Mouse (Mus musculus) liver, embryonic 12.5 days (tissue): ENCODE data around the gene Wdr45. TPM values are rescaled to one million over a fixed set of nuclear protein-coding genes. Genes with fewer than 3 reads are reported as not detected.
"Not testable (repeated sequence)": the region's sequence is repeated elsewhere in the genome, so short reads cannot be mapped to it uniquely, and the experiment has no call there.

Source experiments
- ATAC-seq: fragments of 200-750 bp; cut with Nextera tagmentation; 2 replicates; pipeline ENCODE4 v1.8.0; 2017; ENCODE audit warnings: moderate number of reproducible peaks, mild to moderate bottlenecking, moderate library complexity
- H3K27ac ChIP-seq: fragments of 300-500 bp; sonication (generic); 2 replicates; pipeline ENCODE4 v1.5.1; 2016; ENCODE audit warnings: mild to moderate bottlenecking
- H3K27me3 ChIP-seq: fragments of 300-500 bp; sonication (generic); replicated peaks from 2 replicates; pipeline ENCODE4 v1.6.1; 2016; ENCODE audit warnings: mild to moderate bottlenecking, moderate library complexity
- H3K36me3 ChIP-seq: fragments of 300-500 bp; sonication (generic); 2 replicates; pipeline ENCODE4 v1.6.1; 2016; ENCODE audit warnings: mild to moderate bottlenecking, moderate library complexity
- H3K4me1 ChIP-seq: fragments of 300-500 bp; sonication (generic); 2 replicates; pipeline ENCODE4 v1.6.1; 2016
- H3K4me2 ChIP-seq: fragments of 300-500 bp; sonication (generic); 2 replicates; pipeline ENCODE4 v1.6.1; 2016; ENCODE audit warnings: mild to moderate bottlenecking, moderate library complexity
- H3K4me3 ChIP-seq: fragments of 300-500 bp; sonication (generic); 2 replicates; pipeline ENCODE4 v1.5.1; 2016; ENCODE audit warnings: mild to moderate bottlenecking, moderate library complexity
- H3K9ac ChIP-seq: fragments of 300-500 bp; sonication (generic); 2 replicates; pipeline ENCODE4 v1.6.1; 2016; ENCODE audit warnings: mild to moderate bottlenecking, moderate library complexity
- H3K9me3 ChIP-seq: fragments of 300-500 bp; sonication (generic); replicated peaks from 2 replicates; pipeline ENCODE4 v1.6.1; 2016; ENCODE audit warnings: mild to moderate bottlenecking, moderate library complexity
- WGBS: fragments of 180-500 bp; shearing (Covaris S2); methylation state at CpG from one replicate; pipeline ENCODE4 v1.1.7; 2016; ENCODE audit not compliant: insufficient replicate concordance; 5-methylcytosine and 5-hydroxymethylcytosine counted together
- polyA plus RNA-seq: library from polyadenylated mRNA; unstranded; fragments of >200 nt; fragmentation: Nextera tagmentation; extraction: Ambion mirVana; gene quantifications from 2 replicates; pipeline ENCODE4 v1.2.1, GENCODE M21; 2016

The Wdr45 gene
- polyA plus RNA-seq, 1 experiment from 2014 or later = 15.6 TPM

DNA sequence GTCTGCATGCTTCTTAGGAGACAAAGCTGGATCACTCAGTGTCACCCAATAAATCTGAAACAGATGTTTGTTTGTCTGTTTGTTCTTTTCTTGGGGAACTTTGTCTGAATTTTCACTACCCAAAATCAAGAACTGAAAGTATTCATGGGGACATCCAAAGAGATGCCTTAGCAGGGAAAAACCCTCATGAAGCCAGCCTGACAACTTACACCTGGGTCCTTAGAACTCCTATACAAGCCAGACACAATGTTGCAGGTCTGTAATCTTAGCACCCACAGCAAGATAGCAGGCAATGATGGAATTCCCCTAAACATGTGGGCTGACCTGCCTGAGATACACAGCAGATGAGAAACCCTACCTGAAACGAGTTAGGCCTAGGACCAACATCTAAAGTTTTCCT, 30.8 kb downstream of the Wdr45 start:
- no peak for ATAC-seq
- Histone ChIP-seq H3K36me3 (no peaks in the 10 kb centered on the region), H3K4me2 (no peak overlapping the region), H3K27me3 (no peaks in the 10 kb centered on the region; the same call in 1 of the 2 replicates), H3K27ac (no peak overlapping the region), H3K4me1 (peaks cover 16% of the 10 kb centered on the region), H3K9ac (no peak overlapping the region), H3K9me3 (no peaks in the 10 kb centered on the region), H3K4me3 (no peak overlapping the region)
- 22% methylated on average over 1 of the region's 1 CpGs for whole genome bisulfite sequencing

DNA sequence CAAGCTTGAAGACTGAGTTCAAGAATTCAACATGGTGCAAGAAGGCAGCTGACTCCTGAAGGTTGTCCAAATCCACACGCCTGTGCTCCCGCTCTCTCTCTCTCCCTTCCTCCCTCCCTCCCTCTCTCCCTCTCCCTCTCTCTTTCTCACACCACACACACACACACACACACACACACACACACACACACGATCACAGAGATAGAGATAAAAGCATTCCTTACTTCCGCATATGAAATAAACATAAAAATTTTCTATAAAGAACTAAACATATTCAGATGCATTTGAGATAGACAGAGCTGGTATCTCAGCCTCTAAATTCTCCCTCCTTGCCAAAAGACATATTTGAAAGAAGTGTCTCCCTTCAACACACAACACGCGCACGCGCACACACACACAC, 31.3 kb downstream of the Wdr45 start:
- no peak overlapping the region for H3K27ac ChIP-seq
- H3K4me2 ChIP-seq = no peak overlapping the region
- no peak overlapping the region for H3K4me3 ChIP-seq
- H3K9ac ChIP-seq = no peak overlapping the region
- no peaks in the 10 kb centered on the region for H3K9me3 ChIP-seq
- peaks cover under 1% of the 10 kb centered on the region; the same call in 1 of the 2 replicates for H3K27me3 ChIP-seq
- no peaks in the 10 kb centered on the region for H3K36me3 ChIP-seq
- peaks cover 15% of the 10 kb centered on the region for H3K4me1 ChIP-seq
- no peak for ATAC-seq
- WGBS = 79% methylated on average over 8 of the region's 8 CpGs

DNA sequence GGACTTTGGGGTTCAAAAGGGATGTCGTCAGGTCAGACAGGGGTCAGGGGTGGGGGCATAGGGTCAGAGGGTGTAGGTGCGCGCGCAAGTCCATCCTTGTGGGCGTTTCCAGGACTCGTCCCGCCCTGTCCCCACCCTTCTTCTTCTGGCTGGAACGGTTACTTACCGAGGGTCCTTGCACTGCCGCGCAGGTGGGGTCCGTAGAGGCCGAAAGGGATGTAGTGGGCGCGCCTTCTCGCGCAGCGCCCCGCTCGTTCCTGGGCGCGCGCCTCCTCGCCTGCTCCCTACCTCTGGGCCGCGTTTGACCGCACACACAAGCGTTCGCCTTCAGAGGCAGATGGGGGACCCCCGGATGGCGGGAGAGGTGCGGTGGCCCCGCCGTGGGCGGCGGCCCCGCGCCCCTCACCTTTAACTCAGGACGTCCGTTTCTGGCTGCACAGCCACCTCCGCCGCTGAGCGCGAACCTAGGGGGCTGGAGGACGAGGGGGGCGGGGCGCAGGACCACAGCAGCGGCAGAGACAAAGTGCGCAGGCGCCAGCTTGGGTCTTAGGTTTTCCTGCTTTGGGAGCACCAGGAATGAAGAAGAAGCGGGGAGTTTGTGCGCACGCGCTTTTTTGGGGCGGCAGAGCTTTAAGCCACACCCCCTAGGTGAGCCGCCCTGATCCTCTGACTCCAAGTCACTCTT, 36.4 kb downstream of the Wdr45 start, which contains the start of gene Ccdc120:
Gene Ccdc120 (minus strand): TSS at position 474 of the 685 bp plus-strand sequence.
- H3K4me2 ChIP-seq = peak within 1 kb of the TSS; percentile 79
- H3K27ac ChIP-seq = no peak within 1 kb of the TSS
- WGBS = 2% methylated on average over 43 of the region's 56 CpGs

DNA sequence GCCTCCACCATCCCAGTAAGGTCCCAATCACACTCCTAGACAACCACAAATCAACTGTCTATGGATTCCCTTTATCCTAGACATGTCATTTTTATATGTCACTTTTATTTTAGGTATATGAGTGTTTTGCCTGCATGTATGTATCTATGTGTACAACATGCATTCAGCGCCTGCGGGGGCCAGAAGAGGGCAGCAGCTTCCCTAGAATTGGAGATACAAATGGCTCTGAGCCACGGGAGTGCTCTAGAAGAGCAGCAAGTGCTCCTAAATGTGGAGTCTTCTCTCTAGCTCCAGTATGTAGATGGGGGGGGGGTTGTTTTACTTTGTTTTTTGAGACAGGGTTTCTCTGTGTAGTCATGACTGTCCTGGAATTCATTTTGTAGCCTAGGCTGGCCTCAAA, 39.5 kb downstream of the Wdr45 start:
- 7% methylated on average over 3 of the region's 3 CpGs for WGBS
- not testable (repeated sequence) for H3K27ac ChIP-seq, H3K36me3 ChIP-seq, H3K4me3 ChIP-seq, H3K9ac ChIP-seq, H3K27me3 ChIP-seq, ATAC-seq, H3K4me1 ChIP-seq, H3K9me3 ChIP-seq, H3K4me2 ChIP-seq

More for the DNA sequence above, 36.4 kb downstream of the Wdr45 start, which contains the start of gene Ccdc120:
- Histone ChIP-seq H3K9ac (peak within 1 kb of the TSS; percentile 63; the same call in 1 of the 2 replicates), H3K27me3 (peaks cover 4% of the 10 kb centered on the region; the same call in 1 of the 2 replicates), H3K4me3 (peak within 1 kb of the TSS; percentile 64), H3K9me3 (no peaks in the 10 kb centered on the region), H3K4me1 (peaks cover 8% of the 10 kb centered on the region; the same call in 1 of the 2 replicates), H3K36me3 (no peaks in the 10 kb centered on the region)
- ATAC-seq = peak; percentile 30; the same call in 1 of the 2 replicates

DNA sequence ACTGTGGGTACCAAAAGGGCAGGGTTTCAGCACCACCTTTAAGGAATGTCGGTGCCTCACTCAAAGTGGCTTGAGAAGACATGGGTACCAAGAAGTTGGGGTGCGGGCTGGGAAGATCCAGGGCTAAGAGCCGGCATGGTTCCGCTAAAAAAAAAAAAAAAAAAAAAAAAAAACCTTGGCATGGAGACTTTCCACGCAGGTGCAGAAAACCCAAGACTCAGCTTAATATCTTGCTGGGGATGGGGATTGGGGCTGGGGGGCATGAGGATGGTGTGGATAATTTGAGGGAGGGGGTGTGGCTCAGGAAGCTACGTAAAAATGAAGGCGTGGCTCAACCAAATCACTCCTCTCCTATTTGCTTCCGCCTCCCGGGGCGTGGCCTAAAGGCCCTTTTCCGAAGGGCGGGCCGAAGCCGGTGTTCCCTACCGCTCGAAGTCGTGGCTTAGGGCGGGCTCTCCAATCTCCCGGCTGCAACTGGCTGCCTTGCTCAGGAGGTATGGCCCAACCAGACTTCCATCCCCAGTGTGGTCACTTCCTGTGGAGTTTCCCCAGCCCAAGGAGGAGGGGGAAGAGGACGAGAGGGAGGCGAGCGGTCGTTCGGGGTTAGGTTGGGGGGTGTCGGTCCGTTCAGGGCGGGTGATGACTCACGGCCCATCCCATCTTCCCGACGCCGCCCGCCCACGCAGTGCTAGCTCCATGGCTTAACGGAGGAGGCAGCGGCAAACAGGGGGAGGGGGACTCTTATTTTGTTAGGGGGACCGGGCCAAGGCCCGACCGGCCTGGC, 48.2 kb downstream of the Wdr45 start, which contains the start of gene Tfe3:
Gene Tfe3 (plus strand): TSS at position 424 of the 784 bp plus-strand sequence.
- peaks cover 11% of the 10 kb centered on the region for H3K36me3 ChIP-seq
- H3K4me2 ChIP-seq = peak within 1 kb of the TSS; percentile 83
- H3K9me3 ChIP-seq = no peaks in the 10 kb centered on the region
- H3K4me3 ChIP-seq = peak within 1 kb of the TSS; percentile 74
- H3K27me3 ChIP-seq = no peaks in the 10 kb centered on the region
- peak within 1 kb of the TSS; percentile 80 for H3K27ac ChIP-seq
- peak; percentile 93 for ATAC-seq
- peaks cover 38% of the 10 kb centered on the region for H3K4me1 ChIP-seq
- WGBS = 11% methylated on average over 38 of the region's 38 CpGs
- peak within 1 kb of the TSS; percentile 73 for H3K9ac ChIP-seq

DNA sequence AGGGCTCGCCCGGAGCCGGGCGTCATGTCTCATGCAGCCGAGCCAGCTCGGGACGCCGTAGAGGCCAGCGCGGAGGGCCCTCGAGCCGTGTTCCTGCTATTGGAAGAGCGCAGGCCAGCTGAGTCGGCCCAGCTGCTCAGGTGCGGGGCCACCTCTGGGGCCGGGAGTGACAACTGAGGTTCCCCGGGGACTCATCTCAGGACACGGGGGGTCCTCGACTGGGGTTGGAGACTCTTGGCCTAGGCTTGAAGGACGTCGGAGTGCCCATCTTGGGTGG, 48.7 kb downstream of the Wdr45 start:
- Histone ChIP-seq H3K4me1 (peaks cover 41% of the 10 kb centered on the region), H3K27me3 (no peaks in the 10 kb centered on the region), H3K9me3 (no peaks in the 10 kb centered on the region), H3K9ac (peak overlapping the region; percentile 73), H3K4me3 (peak overlapping the region; percentile 74), H3K36me3 (peaks cover 16% of the 10 kb centered on the region), H3K4me2 (peak overlapping the region; percentile 83), H3K27ac (peak overlapping the region; percentile 80)
- ATAC-seq = peak; percentile 48
- WGBS = 3% methylated on average over 21 of the region's 21 CpGs

DNA sequence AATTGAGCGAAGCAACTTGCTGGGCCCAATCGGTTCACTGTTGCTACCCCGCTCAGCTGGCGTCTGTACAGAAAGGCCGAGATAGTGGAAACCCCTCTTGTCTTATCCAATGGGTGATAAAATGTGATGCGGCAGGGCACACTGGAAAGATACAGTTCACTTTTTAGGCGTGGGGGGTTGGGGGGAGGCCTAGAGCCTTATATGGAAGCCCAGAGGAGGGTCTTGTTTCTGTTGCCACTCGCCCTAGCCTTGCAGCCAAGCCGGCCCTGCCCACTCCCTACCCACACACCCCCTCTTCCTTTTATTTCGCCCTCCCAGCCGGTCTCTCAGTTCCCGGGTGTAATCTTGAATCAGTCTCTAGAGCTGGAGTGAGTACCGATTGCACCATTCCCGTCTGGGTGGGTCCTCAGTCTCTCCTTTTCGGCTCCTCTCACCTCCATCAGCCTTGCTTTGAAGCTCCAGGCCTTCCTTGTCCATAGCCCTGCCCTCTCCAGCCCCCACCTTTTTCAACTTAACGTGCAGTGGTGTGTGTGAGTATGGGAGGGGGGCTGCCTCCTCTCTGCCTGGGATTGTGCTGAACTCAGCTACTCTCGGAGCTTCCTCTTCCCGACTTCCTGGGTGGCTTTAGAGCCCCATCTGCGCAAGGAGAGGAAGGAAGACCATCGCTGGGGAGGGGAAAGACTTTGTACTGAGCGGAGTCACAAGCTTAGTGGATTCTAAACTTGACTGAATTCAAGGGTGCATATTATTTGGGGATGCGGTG, 49.7 kb downstream of the Wdr45 start:
- 3% methylated on average over 21 of the region's 22 CpGs for WGBS
- Histone ChIP-seq H3K4me2 (peak overlapping the region; percentile 83), H3K27me3 (no peaks in the 10 kb centered on the region), H3K9ac (peak overlapping the region; percentile 73), H3K9me3 (no peaks in the 10 kb centered on the region), H3K4me3 (peak overlapping the region; percentile 74), H3K27ac (peak overlapping the region; percentile 80), H3K36me3 (peaks cover 21% of the 10 kb centered on the region), H3K4me1 (peaks cover 46% of the 10 kb centered on the region)
- 0 out of 2 replicates have a peak, but pooled peaks have one; percentile 4 for ATAC-seq

DNA sequence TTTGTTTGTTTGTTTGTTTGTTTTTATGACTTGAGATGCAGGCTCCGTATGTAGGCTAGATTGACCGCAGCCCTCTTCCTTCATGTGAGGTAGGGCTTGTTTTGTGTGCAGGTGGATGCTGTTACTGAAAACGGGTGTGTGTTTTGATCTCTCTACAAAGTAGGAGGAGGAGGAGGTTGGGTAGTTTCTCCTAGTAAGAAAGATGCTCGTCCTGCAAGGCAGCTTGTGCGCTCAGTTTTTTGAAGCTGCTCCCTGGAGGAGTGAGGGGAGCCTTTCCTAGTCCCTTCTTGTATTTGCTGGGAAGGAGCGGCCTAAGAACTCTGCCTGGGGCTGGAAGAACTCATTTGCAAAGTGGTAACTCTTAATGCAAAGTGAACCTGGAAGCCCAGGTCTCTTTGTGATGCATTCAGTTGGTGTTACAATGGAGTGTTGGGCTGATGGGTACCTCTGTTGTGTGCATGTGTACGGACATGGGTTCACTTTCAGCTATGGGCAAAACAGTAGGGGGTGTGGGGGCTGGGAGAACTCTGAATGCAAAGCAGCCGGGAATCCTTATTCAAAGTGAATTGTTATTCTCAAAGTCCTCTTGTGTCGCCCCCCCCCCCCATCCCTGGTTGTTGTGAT, 50.6 kb downstream of the Wdr45 start:
- Histone ChIP-seq H3K4me1 (peaks cover 56% of the 10 kb centered on the region), H3K4me3 (peak overlapping the region; percentile 74), H3K4me2 (peak overlapping the region; percentile 83), H3K27ac (no peak overlapping the region), H3K9ac (peak overlapping the region; percentile 58; the same call in 1 of the 2 replicates), H3K27me3 (no peaks in the 10 kb centered on the region), H3K9me3 (no peaks in the 10 kb centered on the region), H3K36me3 (peaks cover 26% of the 10 kb centered on the region)
- no peak for ATAC-seq
- 26% methylated on average over 9 of the region's 9 CpGs for WGBS

DNA sequence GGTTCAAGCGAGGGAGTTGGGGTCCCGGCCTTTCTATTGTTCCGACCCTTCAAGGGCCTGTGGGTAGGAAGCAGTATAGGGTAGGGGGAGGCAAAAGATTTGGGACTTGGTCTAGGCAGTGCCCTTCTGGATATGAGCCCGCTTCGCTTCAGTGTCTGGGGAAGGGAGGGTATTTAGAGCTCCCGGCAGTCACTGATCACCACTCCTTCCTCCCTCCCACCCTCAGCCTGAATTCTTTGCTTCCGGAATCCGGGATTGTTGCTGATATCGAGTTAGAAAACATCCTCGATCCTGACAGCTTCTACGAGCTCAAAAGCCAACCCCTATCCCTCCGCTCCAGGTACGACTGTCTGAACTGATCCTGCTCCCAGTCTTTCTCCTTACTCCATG, 51.1 kb downstream of the Wdr45 start:
- Histone ChIP-seq H3K27me3 (no peaks in the 10 kb centered on the region), H3K9ac (peak overlapping the region; percentile 58), H3K27ac (peak overlapping the region; percentile 60; the same call in 1 of the 2 replicates), H3K4me3 (peak overlapping the region; percentile 74), H3K36me3 (peaks cover 32% of the 10 kb centered on the region), H3K4me2 (peak overlapping the region; percentile 83), H3K9me3 (no peaks in the 10 kb centered on the region), H3K4me1 (peaks cover 58% of the 10 kb centered on the region)
- no peak for ATAC-seq
- 14% methylated on average over 11 of the region's 13 CpGs for WGBS

DNA sequence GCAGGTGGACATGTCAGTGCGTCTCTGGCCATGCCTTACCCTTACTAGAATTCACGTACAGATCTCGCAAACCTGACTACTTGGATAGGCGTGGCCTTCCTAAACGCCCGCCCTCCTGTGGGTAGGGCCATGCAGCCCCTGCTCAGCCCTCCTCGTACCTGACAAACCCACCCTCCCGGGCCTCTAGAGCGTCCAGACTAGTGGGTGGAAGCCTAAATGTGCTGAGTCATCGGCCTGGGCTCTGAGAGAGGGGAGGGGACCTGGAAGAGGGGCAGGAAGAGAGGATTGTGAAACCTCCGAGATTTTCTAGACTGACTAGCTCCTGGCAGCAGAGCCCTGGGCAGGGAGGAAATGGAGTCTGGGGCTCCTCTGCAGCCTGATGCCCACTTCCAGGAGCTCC, 51.6 kb downstream of the Wdr45 start:
- WGBS = 6% methylated on average over 11 of the region's 11 CpGs
- peak overlapping the region; percentile 58 for H3K9ac ChIP-seq
- peak overlapping the region; percentile 60; the same call in 1 of the 2 replicates for H3K27ac ChIP-seq
- no peaks in the 10 kb centered on the region for H3K9me3 ChIP-seq
- H3K4me1 ChIP-seq = peaks cover 58% of the 10 kb centered on the region
- H3K36me3 ChIP-seq = peaks cover 36% of the 10 kb centered on the region
- peak; percentile 58 for ATAC-seq
- H3K4me3 ChIP-seq = peak overlapping the region; percentile 74
- H3K27me3 ChIP-seq = no peaks in the 10 kb centered on the region
- peak overlapping the region; percentile 83 for H3K4me2 ChIP-seq

DNA sequence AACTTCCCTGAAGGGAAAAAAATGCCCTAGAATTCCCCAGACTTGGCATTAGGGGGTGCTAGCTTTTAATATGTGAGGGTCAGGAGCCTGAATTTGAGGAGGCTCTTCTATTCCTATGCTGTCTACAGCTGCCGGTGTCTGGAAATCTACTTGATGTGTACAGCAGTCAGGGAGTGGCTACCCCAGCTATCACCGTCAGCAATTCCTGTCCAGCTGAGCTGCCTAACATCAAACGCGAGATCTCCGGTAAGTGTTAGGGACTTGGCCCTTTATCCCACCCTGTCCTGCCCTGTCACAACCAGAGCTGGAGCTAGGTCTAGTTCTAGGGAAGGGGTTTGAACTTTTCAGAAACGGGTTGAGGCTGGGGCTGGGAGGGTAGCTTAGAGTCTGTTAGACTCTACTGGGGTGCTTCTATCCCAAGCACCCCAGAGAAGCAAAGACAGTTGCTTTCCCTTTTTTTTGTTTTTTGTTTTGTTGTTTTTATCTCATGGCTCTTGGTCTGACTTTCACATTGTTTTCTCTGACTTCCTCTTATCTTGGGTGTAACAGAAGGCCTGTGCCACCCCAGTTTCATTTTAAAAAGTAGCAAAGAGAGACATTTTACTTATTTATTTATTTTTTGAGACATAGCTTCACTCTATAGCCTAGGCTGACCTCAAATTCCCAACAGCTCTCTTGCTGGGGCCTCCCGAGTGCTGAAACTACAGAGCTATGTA, 55.3 kb downstream of the Wdr45 start:
- H3K9me3 ChIP-seq = no peaks in the 10 kb centered on the region
- ATAC-seq = peak; percentile 48; the same call in 1 of the 2 replicates
- H3K27me3 ChIP-seq = no peaks in the 10 kb centered on the region
- peak overlapping the region; percentile 73 for H3K27ac ChIP-seq
- H3K4me2 ChIP-seq = peak overlapping the region; percentile 16; the same call in 1 of the 2 replicates
- 39% methylated on average over 7 of the region's 7 CpGs for WGBS
- H3K36me3 ChIP-seq = peaks cover 70% of the 10 kb centered on the region
- H3K4me1 ChIP-seq = peaks cover 42% of the 10 kb centered on the region
- no peak overlapping the region for H3K4me3 ChIP-seq
- H3K9ac ChIP-seq = 0 out of 2 replicates have a peak overlapping the region, but pooled peaks have one; percentile 35
